Mouse (Mus musculus) layer of hippocampus, adult 11-12 months (tissue): ENCODE data around the gene Mmadhc.

Source experiments
- DNase-seq: peaks from one replicate; pipeline ENCODE4 v3.0.0; 2022; ENCODE audit warnings: low spot score

Mmadhc gene

DNA sequence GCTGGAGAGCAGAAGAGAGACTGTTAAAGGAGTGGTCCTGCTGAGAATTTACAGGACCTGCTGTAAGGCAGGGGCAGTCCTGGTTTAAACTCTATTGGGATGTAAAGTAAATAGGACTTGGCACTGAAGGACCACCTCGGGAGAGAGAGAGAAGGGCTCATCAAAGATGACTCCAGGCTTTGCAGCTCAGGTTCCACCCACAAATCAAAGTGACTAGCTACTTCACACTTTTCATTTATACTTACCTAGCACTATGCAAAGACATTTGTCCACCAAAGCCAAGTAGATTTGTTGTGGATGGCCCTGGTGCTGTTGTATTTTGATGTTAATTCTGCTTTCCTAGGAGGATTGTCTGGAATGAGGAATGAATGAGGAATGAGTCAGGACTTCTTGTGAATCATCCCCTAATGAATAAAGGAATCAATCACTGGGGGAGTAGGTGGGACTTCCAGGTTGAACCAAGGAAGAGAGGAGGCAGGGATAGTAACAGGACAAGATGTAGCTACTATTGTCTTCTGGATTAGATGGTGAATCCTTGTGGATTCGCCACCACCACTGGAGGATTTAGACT is 31.3 kb downstream of the Mmadhc start:
- no peak for DNase-seq

DNA sequence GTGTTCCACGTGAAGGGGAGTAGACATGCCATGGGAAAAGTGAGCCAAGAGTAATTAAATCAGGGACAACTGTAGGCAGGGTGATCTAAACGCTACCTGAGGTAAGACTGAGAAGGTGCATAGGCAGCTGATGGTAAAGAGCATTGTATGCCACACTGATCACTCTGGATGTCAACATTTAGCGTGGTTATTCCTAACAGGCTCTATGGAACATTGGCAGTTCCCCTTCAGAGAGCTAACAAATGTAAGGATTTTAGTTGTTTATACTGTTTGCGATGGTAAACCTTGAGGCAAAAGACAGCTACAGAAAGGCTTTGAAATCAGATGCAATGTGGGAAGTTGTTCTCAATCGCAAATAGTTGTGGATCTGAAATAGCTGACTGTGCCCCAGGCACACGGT is 32.5 kb downstream of the Mmadhc start:
- no peak for DNase-seq

DNA sequence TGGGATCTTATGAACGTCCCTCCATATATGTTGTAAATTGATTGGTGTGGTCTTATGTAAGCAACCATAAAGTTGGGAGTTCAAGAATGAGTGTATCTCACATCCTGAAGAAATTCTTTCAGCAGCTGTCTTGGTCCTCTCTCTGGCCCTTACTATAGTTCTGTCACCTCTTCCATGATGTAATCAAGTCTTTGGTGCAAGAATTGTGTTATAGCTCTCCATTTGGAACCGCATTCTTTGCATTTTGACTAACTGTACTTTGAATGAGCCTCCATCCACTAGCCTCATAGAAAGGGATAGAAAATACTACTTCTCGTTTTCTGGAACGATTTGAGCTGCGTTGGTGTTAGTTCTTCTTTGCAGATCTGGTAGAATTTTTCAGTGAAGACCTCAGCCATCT is 41.6 kb downstream of the Mmadhc start:
- DNase-seq: no peak

DNA sequence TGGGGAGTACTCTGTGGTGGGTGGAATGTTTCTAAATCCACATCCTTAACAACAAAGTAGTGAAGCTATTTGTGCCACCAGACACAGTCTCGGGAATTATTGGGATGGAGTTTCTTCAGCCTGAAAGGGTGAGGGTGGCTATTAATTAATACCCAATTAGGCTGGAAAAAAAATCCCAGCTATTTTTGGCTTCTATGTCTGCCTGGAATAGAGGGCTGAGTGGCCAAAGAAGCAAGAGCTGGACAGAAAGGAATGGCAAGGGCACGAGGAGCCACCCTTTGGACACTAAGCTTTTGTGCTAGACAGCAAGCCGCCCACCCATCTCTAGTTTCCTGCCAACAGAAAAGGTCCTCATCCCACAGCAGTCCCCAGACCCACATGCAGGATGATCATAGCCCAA is 48.0 kb downstream of the Mmadhc start:
- no peak for DNase-seq

DNA sequence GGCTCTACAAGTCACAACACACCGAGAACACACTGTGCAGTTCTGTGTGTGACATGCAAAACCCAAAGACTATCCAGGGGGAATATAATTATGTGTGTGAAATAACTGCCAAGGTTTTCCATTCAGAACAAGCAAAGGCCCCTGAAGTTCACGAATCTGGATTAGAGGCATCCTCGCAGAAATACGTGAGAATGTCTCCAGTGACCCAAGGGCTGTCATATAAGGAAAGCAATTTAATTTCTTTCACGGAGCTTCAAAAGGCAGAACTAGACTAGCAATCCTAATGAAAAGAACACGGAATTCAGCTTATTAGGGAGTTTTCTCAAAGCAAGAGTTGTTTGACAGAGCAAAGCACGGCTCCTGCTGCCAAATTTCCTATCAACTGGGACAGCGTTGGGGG is 63.1 kb downstream of the Mmadhc start:
- no peak for DNase-seq
